Mouse (Mus musculus) limb, embryonic 14.5 days (tissue): ENCODE measurements at regions not wholly inside any gene's neighbourhood (a gene's known extent, or its start where the extent isn't known, plus 50 kb on each side); places are given as distances from the start of the nearest gene placed in this dataset.

ENCODE experiments used
- ATAC-seq: fragments of 200-750 bp; cut with Nextera tagmentation; 2 replicates; pipeline ENCODE4 v1.8.0; 2017; ENCODE audit warnings: low read depth, moderate number of reproducible peaks, moderate TSS enrichment; ENCODE audit not compliant: low FRiP score
- DNase-seq: peaks from one replicate; pipeline ENCODE4 v3.0.0-alpha.2; 2015; ENCODE audit warnings: low spot score
- H3K27ac ChIP-seq: fragments of 300-500 bp; sonication (generic); replicated peaks from 2 replicates; pipeline ENCODE4 v1.5.1; 2014; ENCODE audit warnings: low read depth, mild to moderate bottlenecking, low read length, moderate library complexity, mixed read lengths
- H3K27me3 ChIP-seq: fragments of 300-500 bp; sonication (generic); 2 replicates; pipeline ENCODE4 v1.6.1; 2014; ENCODE audit warnings: low read length, mixed read lengths; ENCODE audit not compliant: control insufficient read depth, insufficient read depth
- H3K36me3 ChIP-seq: fragments of 300-500 bp; sonication (generic); 2 replicates; pipeline ENCODE4 v1.6.1; 2014; ENCODE audit warnings: mild to moderate bottlenecking, low read length, moderate library complexity, mixed read lengths; ENCODE audit not compliant: control insufficient read depth, insufficient read depth
- H3K4me1 ChIP-seq: fragments of 300-500 bp; sonication (generic); 2 replicates; pipeline ENCODE4 v1.6.1; 2014; ENCODE audit warnings: antibody characterized with exemption, low read length, mixed read lengths; ENCODE audit not compliant: control insufficient read depth, insufficient read depth
- H3K4me2 ChIP-seq: fragments of 300-500 bp; sonication (generic); replicated peaks from 2 replicates; pipeline ENCODE4 v1.6.1; 2014; ENCODE audit warnings: low read depth, mild to moderate bottlenecking, low read length, moderate library complexity; ENCODE audit not compliant: severe bottlenecking
- H3K4me3 ChIP-seq: fragments of 300-500 bp; sonication (generic); replicated peaks from 2 replicates; pipeline ENCODE4 v1.5.1; 2014; ENCODE audit warnings: low read length
- H3K9ac ChIP-seq: fragments of 300-500 bp; sonication (generic); 2 replicates; pipeline ENCODE4 v1.6.1; 2014; ENCODE audit warnings: mild to moderate bottlenecking, low read depth, low read length, moderate library complexity; ENCODE audit not compliant: severe bottlenecking
- H3K9me3 ChIP-seq: fragments of 300-500 bp; sonication (generic); 2 replicates; pipeline ENCODE4 v1.6.1; 2016; ENCODE audit warnings: low read length; ENCODE audit not compliant: control insufficient read depth
- POLR2A ChIP-seq: fragments of 200-500 bp; IDR thresholded peaks from 2 replicates; pipeline ENCODE4 v1.8.0; 2012; ENCODE audit warnings: inconsistent platforms, mild to moderate bottlenecking, moderate library complexity, borderline replicate concordance; ENCODE audit not compliant: insufficient read depth, insufficient read length; ENCODE audit errors: extremely low read depth
- WGBS: fragments of 180-500 bp; shearing (Covaris S2); extraction: QIAGEN DNeasy Blood & Tissue Kit; methylation state at CpG from one replicate; pipeline ENCODE4 v1.1.7; 2014; 5-methylcytosine and 5-hydroxymethylcytosine counted together

DNA sequence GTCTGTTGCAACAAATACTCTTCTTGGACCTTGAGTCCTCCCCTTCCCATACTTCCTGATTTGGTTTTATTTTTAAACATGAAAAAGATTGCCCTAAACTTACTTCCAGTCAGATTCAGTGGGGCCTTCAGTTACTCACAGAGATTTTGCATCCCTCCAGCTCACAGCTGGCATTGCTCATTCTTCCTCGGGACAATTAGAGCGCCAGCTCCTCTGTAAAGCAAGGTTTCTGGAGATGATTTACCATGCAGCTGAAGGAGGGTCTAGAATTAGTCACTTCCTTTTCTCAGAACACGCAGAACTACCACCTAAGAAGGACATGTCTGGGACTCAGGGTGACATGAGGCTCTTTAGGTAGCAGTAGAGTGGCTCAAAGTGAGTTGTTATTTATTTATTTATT, 79.4 kb upstream of the Npy start:
- H3K4me3 ChIP-seq, result no peak overlapping the region
- no peak for ATAC-seq
- H3K27me3 ChIP-seq, result no peaks in the 10 kb centered on the region
- no peak overlapping the region for H3K9ac ChIP-seq
- no peak overlapping the region for H3K4me2 ChIP-seq
- H3K36me3 ChIP-seq, result no peaks in the 10 kb centered on the region
- no peaks in the 10 kb centered on the region for H3K9me3 ChIP-seq
- no peak for TF ChIP-seq POLR2A
- H3K27ac ChIP-seq, result no peak overlapping the region
- DNase-seq, result no peak
- whole genome bisulfite sequencing, result 56% methylated on average over 3 of the region's 3 CpGs
- no peaks in the 10 kb centered on the region for H3K4me1 ChIP-seq

DNA sequence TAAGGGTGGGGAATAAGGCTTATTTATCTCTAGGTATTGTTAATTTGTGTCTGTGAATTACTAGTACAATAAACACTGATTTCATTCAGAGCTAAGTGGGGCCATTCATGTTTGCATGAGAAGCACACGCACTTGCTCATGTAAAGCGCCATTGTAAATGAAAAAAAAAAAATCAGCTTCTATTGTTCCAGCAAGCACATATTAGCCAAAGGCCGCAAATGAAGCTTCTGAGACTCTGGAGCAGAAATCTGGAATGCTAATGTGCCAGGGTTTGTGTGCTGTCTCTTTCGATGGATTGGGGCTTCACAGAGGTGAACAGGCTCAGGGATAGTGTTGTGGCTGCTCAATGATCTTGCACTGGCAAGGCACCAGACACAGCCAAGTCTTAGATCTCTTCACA, 77.2 kb upstream of the Npy start:
- DNase-seq (no peak), ATAC-seq (no peak)
- Histone ChIP-seq H3K4me3 (no peak overlapping the region), H3K27me3 (no peaks in the 10 kb centered on the region), H3K4me2 (no peak overlapping the region), H3K9ac (no peak overlapping the region), H3K27ac (no peak overlapping the region), H3K36me3 (no peaks in the 10 kb centered on the region), H3K4me1 (no peaks in the 10 kb centered on the region), H3K9me3 (no peaks in the 10 kb centered on the region)
- WGBS, result 89% methylated on average over 4 of the region's 4 CpGs
- TF ChIP-seq POLR2A, result no peak

- TF ChIP-seq POLR2A, result no peak
- Histone ChIP-seq H3K27me3 (no peaks in the 10 kb centered on the region), H3K4me3 (no peak overlapping the region), H3K9me3 (no peaks in the 10 kb centered on the region), H3K4me1 (no peaks in the 10 kb centered on the region), H3K9ac (no peak overlapping the region), H3K4me2 (no peak overlapping the region), H3K27ac (no peak overlapping the region), H3K36me3 (no peaks in the 10 kb centered on the region)
- WGBS, result 65% methylated on average over 2 of the region's 2 CpGs
- ATAC-seq (no peak), DNase-seq (no peak)
Measured at GRCm38 (mm10) chr6:49750544-49750943, 72.0 kb upstream of the Npy start.

DNA sequence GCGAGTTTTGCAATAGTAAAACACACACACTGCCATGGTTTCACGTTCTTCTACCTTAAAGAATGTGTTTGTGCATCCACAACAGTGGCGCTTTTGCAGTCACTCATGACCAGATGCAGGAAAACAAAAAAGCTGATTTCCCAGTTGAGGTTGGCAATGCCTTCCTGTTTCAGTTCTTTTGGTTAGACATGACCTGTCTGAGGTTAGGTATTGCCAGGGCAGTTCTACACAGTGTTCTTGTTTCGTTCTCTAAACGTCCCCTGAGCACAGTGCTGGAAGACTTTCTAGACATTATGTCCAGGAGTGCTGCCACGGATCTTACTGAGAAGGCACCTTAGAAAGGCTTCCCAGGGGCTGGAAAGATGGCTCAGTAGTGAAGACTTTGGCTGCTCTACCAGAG, 62.9 kb upstream of the Npy start:
- DNase-seq (no peak), ATAC-seq (no peak)
- H3K9me3 ChIP-seq, result no peaks in the 10 kb centered on the region
- H3K4me1 ChIP-seq, result no peaks in the 10 kb centered on the region
- WGBS, result 87% methylated on average over 6 of the region's 6 CpGs
- no peak overlapping the region for H3K4me2 ChIP-seq
- H3K4me3 ChIP-seq, result no peak overlapping the region
- no peak overlapping the region for H3K27ac ChIP-seq
- no peak for TF ChIP-seq POLR2A
- H3K36me3 ChIP-seq, result no peaks in the 10 kb centered on the region
- no peaks in the 10 kb centered on the region for H3K27me3 ChIP-seq
- no peak overlapping the region for H3K9ac ChIP-seq

GRCm38 (mm10) chr6:49764746-49765145, 57.8 kb upstream of the Npy start:
- 86% methylated on average over 4 of the region's 4 CpGs for WGBS
- H3K4me2 ChIP-seq, result no peak overlapping the region
- ATAC-seq (no peak), DNase-seq (no peak)
- TF ChIP-seq POLR2A, result no peak
- no peak overlapping the region for H3K9ac ChIP-seq
- no peak overlapping the region for H3K4me3 ChIP-seq
- no peak overlapping the region for H3K27ac ChIP-seq
- H3K4me1 ChIP-seq, result no peaks in the 10 kb centered on the region
- H3K9me3 ChIP-seq, result no peaks in the 10 kb centered on the region
- no peaks in the 10 kb centered on the region for H3K36me3 ChIP-seq
- H3K27me3 ChIP-seq, result no peaks in the 10 kb centered on the region
